In genomic region chr12:69681566-69682061, GRCm38 (mm10) we compare ENCODE assay signal across 8 mouse cellular contexts. TPM values are rescaled to one million over a fixed set of nuclear protein-coding genes. Genes with fewer than 3 reads are reported as not detected.
DNase-seq lines count a peak whose midpoint lies in the region; ATAC-seq and TF ChIP-seq lines count a peak whose summit lies in the region.

TSS of gene Sos2 (minus strand) at chr12:69681852.

- peak within 1 kb of the TSS; percentile 94 for H3K27ac ChIP-seq in layer of hippocampus, adult 2 months
- peak within 1 kb of the TSS; percentile 98 for H3K27ac ChIP-seq in neural tube, embryonic 14.5 days (ENCODE audit: low read depth, low read length)

- no peaks in the 10 kb centered on the region for H3K27me3 ChIP-seq in neural tube, embryonic 14.5 days (ENCODE audit: control insufficient read depth, insufficient read depth, low read length)

- no peak for TF ChIP-seq CTCF in layer of hippocampus, adult 2 months (conservative IDR thresholded peaks at IDR 0.05)
- no peak for TF ChIP-seq CTCF in lung, adult 2 months (IDR thresholded peaks at IDR 0.05; ENCODE audit: insufficient read depth, low read length)

- H3K4me2 ChIP-seq in neural tube, embryonic 14.5 days (ENCODE audit: low read depth, low read length): peak within 1 kb of the TSS; percentile 51

- peak; percentile 83 for ATAC-seq in neural tube, embryonic 14.5 days (ENCODE audit: low read depth)

- peak; percentile 78 for DNase-seq in Muller cell, postnatal 12 days (ENCODE audit: inconsistent ontology term)
- peak; percentile 70 for DNase-seq in cerebellum, adult 11 months
- peak; percentile 17 for DNase-seq in forelimb bud, embryonic 11.5 days (ENCODE audit: low read depth, low spot score)
- peak; percentile 73 for DNase-seq in heart, postnatal 4 days
- peak; percentile 9 to 48 for DNase-seq in layer of hippocampus, adult 2 months (ENCODE audit: low spot score in 2 of 2)
- peak; percentile 65 for DNase-seq in lung, adult 2 months
- peak; percentile 44 to 54 for DNase-seq in urinary bladder, postnatal 36 days (ENCODE audit: low spot score in 2 of 2)

- 0 out of 2 replicates have a peak, but pooled peaks have one; percentile 20 for TF ChIP-seq POLR2A in lung, adult 2 months (IDR thresholded peaks at IDR 0.05; ENCODE audit: borderline replicate concordance, extremely low read depth, low read depth, low read length)

- H3K4me3 ChIP-seq in layer of hippocampus, adult 2 months: peak within 1 kb of the TSS; percentile 91
- peak within 1 kb of the TSS; percentile 80 for H3K4me3 ChIP-seq in lung, adult 2 months (replicated peaks; ENCODE audit: extremely low read depth, low read depth, low read length)
- peak within 1 kb of the TSS; percentile 97 for H3K4me3 ChIP-seq in neural tube, embryonic 14.5 days (ENCODE audit: low read depth, low read length)

- peaks cover 10% of the 10 kb centered on the region for H3K4me1 ChIP-seq in lung, adult 2 months (ENCODE audit: control insufficient read depth, insufficient read depth, low read length)
- peaks cover 10% of the 10 kb centered on the region for H3K4me1 ChIP-seq in neural tube, embryonic 14.5 days (ENCODE audit: control insufficient read depth, insufficient read depth, low read length)

- H3K9me3 ChIP-seq in neural tube, embryonic 14.5 days (ENCODE audit: control insufficient read depth, low read length): no peaks in the 10 kb centered on the region

- peak within 1 kb of the TSS; percentile 95 for H3K9ac ChIP-seq in neural tube, embryonic 14.5 days (replicated peaks; ENCODE audit: low read depth, low read length)

- H3K36me3 ChIP-seq in neural tube, embryonic 14.5 days (ENCODE audit: control insufficient read depth, insufficient read depth, low read length): no peaks in the 10 kb centered on the region

- 4% methylated on average over 66 of the region's 85 CpGs for WGBS in lung, adult 2 months
- WGBS in neural tube, embryonic 14.5 days: 1% methylated on average over 52 of the region's 85 CpGs

RNA-seq across cellular contexts. Expression of gene Sos2, which starts in this region (rescaled TPM):
- total RNA-seq in heart, postnatal 4 days (2021): 10 to 100 TPM; 28.2 to 30.3 TPM
- total RNA-seq in layer of hippocampus, adult 2 months (2021): 10 to 100 TPM; 31.5 to 37.3 TPM
- 17.6 and 25.1 TPM in 2 replicates for polyA plus RNA-seq in lung, adult 2 months (2012; rRNA removed)
- 17.8 and 18.1 TPM in 2 replicates for polyA plus RNA-seq in neural tube, embryonic 14.5 days (2014; fragmentation: Nextera tagmentation; extraction: Ambion mirVana)

Comparison
In these comparisons a context has a peak if more than half of its experiments do, and no peak if none do; other contexts are left out.
1. Peak in every context shown above with its lines: DNase-seq, ATAC-seq, H3K4me3 ChIP-seq and H3K27ac ChIP-seq.
2. DNase-seq: peak in every context shown above with its lines; median percentile 78 in Muller cell, postnatal 12 days; 73 in heart, postnatal 4 days; 70 in cerebellum, adult 11 months; 65 in lung, adult 2 months; 49 in urinary bladder, postnatal 36 days; 28 in layer of hippocampus, adult 2 months; 17 in forelimb bud, embryonic 11.5 days.